Mouse (Mus musculus): ENCODE data around the gene Zc3h18. TPM values are rescaled to one million over a fixed set of nuclear protein-coding genes. Genes with fewer than 3 reads are reported as not detected.

Zc3h18 gene
- total RNA-seq, 4 experiments from 2014 or later: 21.2 to 24.0 (median 22.4) TPM

DNA sequence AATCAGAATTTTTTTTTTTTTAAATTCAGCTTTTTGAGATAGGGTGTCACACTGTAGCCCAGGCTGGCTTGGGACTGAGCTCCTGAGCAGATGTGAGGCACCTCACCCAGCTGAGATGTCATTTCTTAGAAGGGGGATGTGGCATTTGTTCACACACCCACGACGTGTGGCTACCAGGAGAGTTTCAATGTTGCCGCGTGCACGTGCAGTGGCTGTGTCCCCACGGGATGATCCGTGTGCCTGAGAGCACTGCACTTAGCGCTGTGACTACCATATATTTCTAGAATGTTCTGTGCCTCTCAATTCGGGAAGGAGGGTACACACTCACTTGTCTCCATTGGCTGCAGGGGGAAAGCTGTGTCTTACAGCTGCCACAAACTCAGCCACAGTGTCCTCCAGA is 59.7 kb downstream of the Zc3h18 start:
- no peak for DNase-seq (ENCODE audit: low spot score)

DNA sequence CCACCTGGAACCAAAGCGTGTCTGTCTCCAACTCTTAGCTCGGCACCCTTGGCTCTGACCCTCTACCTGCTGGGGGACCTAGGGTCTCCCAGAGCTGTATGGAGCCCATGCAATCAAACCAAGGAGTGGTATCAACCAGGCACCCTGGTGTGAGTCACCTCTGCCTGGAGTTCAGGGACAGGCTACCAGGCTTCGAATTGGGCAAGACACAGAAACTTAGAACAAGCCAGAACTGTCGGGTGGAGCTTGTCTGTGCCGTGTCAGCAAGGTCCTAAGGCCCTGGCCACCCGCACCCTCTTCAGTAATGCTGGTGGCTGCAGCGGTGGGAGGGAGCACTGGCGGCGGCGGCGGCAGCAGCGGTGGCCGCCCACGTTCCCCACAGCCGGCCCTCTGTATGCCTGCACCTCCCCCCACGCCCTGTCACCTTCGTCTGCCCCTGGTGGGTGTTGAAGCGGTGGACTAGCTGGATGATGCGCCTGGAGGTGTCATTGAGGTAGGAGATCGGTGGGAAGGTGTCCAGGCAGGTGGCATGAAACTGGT is 60.2 kb downstream of the Zc3h18 start:
- DNase-seq (ENCODE audit: low spot score): no peak

DNA sequence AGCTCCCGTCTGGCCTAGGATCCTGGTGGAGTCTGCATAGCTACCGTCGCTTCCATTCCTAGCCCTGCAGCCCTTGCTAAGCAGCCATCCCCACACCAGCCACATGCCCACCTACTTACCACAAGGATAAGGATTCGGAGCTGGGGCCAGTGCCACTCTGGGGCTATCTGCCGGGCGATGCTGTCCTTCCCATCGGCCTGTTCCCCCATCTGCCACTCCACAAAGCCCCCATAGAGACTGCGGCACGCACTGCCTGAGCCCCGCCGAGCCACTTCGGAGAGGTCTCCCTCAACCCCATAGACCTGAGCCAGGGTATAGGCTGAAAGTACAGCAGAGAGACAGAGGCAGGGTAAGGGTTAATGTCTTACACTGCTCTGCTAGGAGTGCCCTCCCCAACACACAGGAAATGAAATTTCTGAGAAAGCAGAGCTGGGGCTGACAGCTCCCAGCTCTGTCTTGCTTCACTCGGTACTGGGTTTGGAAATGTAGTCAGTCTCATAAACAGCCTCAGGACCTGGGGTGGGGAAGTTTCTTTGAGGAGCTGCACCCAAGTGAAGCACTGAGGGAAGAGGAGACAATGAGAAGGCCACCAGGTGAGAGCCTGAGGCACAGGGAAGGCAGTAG is 61.4 kb downstream of the Zc3h18 start:
- DNase-seq (ENCODE audit: low spot score): no peak

DNA sequence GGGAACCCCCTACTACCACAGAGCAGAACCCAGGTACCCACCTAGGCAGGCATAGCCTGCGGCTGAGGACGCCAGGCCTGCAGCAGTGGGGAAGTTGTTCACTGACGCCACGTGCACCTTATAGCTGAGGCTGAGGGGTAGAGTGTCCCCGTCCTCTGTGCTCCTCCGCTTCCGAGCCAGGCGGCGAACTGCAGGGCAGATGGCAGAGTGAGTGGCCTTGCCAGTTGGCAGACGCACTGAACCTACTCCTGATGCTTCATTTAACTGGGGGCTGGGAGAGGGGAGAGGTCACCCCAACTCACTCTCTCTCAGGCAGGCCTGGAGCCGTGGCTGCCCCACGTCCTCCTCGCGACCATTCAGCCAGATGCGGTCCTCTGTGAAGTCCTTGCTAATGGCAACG is 62.9 kb downstream of the Zc3h18 start:
- no peak for DNase-seq (ENCODE audit: low spot score)

- no peak for DNase-seq (ENCODE audit: low spot score)
Observed at GRCm38 (mm10) chr8:122441326-122441725, 64.9 kb downstream of the Zc3h18 start.

DNA sequence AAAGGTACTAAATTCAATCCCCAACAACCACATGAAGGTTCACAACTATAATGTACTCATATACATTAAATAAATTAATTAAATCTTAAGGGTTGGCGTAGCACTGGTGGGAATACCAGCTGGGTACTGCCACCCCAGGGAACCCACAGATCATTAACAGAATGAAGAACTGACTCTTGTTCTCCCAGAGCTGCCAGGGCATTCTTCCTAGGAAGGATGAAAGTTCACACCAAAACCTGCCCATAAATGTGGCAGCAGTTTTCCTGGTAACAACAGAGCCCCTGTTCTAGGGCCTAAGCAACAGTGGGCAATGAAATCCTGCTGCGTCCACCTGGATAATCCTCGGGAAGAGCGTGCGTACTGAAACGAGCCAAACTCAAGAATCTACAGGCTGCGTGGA is 65.9 kb downstream of the Zc3h18 start:
- DNase-seq (ENCODE audit: low spot score): no peak

DNA sequence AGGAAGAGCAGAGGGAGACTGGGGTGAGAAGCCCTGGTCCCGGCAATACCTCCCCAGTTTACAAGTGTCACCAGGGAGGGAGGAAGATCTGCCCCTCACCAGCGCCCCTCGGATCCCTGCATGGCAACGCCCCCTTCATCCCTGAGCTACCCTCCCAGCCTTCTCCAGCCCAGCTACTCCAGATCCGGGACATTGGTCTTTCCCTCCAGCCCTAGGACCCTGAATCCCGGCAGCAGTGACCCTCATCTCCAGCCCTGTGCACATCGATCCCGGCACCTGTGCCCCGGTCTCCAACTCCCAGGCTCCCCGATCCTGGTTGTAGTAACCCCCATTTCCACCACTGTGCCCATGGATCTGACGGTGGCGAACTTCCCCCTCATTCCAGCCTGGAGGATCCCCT is 66.4 kb downstream of the Zc3h18 start:
- no peak for DNase-seq (ENCODE audit: low spot score)

GRCm38 (mm10) chr8:122443262-122444006 is 67.0 kb downstream of the Zc3h18 start, which contains the start of gene Mvd:
Mvd (minus strand) TSS chr8:122443422.
- peak; percentile 99 for DNase-seq (ENCODE audit: low spot score)

DNA sequence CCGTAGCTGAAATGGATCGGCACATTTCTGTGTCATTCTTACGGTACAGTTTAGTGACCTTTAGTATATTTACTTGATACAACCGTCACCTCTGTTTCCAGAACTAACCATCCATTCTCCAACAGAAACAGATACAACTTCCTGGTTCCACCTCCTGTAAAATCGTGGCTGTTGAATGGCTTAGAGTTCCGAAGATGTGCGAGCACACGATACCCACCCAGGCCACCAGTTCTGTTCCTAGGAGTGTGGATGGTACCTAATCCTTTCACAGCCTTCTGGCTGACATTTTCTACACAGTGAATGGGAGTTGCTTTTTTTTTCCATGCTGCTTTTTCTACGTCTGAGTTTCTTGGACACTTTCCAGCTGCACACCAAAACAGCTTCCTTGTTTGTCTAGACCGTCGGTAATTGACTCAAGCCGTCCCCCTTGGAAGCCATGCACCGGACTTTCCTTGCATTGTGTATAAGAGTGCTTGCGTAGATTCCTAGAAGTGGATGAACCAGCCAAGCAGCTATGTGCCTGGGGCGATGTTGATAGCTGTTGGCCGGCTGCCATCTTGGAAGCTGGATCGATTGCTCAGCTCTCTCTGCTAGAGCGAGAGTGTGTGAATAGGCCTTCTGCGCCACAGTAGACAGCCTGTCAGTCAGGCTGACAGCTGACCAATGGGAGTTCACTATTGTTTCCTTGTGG is 67.8 kb downstream of the Zc3h18 start:
- peak; percentile 87 for DNase-seq (ENCODE audit: low spot score)

DNA sequence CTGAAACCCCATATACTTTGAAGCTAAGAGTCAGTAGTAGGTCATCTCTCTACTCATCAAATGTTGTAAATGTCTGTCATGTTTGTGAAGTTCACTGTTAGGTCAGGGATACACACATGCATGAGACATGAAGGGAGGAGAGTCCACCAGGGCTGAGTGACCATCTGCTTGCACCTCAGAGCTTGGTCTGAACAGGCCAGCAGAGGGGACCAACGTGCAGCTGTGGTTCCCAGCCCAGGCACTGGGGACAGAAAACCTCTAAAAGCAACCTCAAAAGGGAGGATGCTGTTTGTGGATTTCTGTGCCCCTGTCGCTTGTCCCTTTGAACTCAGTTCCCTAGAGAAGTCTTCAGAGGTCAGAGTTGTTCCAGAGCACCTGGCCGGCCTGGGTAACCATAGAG is 68.8 kb downstream of the Zc3h18 start:
- DNase-seq (ENCODE audit: low spot score): no peak

GRCm38 (mm10) chr8:122451161-122451703 is 74.8 kb downstream of the Zc3h18 start:
- DNase-seq (ENCODE audit: low spot score): peak; percentile 70

DNA sequence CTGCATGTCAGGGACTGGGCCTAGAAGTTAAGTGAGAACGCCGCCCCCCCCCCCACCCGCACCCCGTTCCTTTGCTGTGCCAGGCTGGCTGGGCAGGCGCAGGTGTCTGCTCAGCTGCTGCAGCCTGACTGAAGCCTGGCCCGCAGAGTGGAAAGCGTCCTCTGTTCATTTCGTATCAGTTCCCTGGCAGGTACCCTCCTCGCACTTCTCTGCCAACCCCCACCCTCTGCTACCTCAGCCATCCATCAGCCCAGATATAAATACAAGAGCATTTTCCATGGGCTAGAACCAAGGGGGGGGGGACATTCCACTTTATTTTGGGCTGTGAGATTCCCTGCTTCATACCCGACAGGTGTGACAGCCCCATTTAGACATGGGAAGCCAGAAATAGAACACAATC is 75.7 kb downstream of the Zc3h18 start:
- DNase-seq (ENCODE audit: low spot score): no peak

DNA sequence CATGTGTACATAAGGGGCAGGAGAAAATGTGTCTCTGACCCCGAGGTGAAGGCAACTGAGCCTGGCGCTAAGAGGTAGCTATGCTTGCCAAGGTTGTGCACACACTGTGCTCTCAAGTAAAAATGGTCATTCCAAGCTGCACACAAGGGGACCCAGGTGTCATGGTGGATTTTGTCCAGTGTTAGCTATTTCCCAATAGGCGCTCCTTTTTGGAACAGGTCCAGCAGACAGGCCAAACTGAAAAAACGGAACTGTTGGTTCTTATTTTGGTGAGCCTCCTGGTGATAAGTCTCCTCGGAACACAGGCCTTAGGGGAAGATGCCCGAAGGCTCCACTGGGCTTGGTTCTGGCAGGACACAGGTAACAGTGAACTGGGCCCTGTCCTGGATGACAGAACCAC is 78.0 kb downstream of the Zc3h18 start:
- DNase-seq (ENCODE audit: low spot score): no peak

DNA sequence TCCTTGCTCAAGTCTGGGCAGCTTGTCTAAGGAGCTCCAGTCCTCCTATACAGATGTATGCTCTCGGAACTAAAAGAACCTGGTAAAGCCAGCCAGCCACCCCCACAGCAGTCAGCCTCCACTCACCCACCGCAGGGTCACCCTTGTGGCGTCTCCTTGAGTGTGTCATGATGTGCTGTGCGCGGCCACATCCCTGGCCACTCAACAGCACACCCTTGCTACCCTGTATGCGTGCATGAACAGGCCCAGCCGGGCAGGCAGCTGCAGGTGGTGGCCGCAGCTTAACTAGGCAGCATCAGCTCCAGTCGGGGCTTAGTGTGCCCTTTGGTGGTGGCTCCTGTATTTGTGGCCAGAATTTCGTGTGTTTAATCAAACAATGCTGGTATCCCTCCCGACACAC is 80.8 kb downstream of the Zc3h18 start:
- DNase-seq (ENCODE audit: low spot score): no peak

DNA sequence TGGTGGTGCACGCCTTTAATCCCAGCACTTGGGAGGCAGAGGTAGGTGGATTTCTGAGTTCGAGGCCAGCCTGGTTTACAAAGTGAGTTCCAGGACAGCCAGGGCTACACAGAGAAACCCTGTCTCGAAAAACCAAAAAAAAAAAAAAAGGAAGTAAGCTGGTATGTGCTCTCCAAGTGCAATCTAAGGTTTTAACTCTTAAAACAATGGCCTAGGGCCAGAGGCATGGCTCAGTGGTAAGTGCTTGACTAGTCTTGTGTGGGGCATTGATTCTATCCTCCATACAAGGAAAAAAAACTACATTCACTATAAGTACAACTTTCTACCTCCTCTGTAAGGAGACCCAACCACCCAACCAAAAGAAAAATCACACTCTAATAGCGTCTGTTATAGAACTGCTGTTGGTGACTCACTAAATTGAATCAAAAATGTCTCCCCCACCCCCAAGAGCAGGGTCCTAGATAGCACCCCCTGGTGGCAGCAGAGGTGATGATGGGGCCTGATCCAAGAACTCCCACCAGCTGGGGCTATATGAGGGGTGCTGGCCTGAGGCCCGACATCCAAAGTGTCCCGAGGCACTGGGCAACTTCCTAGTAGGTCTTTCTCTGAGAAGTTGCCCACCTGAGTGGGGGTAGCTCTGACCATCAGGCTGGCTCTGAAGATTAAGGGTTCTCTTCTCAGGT is 83.0 kb downstream of the Zc3h18 start:
- DNase-seq (ENCODE audit: low spot score): no peak

DNA sequence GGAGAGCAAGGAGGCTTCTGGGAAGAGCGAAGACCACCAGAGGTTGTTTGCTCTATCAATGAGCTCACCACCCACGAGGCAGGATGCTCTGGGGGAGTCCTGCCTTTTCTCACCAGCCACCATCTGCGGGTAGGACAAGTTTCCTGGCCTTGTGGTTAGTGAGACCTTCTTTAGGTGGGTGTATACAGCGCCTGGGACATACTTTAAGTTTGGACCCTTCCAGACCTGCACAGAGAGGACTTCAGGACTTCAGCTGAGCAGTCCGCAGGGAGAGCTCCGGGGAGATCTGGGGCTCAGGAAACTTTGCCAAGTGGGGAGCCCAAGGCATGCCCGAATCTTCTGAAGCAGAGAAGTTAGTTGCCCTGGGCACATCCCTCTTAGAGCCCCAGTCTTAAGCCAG is 83.6 kb downstream of the Zc3h18 start:
- DNase-seq (ENCODE audit: low spot score): no peak

GRCm38 (mm10) chr8:122460524-122461472 is 84.4 kb downstream of the Zc3h18 start, which contains the start of gene Snai3:
Snai3 (minus strand) TSS chr8:122460733.
- no peak for DNase-seq (ENCODE audit: low spot score)

GRCm38 (mm10) chr8:122461473-122462148 is 85.2 kb downstream of the Zc3h18 start:
- no peak for DNase-seq (ENCODE audit: low spot score)

- DNase-seq (ENCODE audit: low spot score): no peak
Observed at GRCm38 (mm10) chr8:122462510-122462909, 86.1 kb downstream of the Zc3h18 start.
